Mouse (Mus musculus): ENCODE measurements at regions not wholly inside any gene's neighbourhood (a gene's known extent, or its start where the extent isn't known, plus 50 kb on each side); places are given as distances from the start of the nearest gene placed in this dataset.

GRCm38 (mm10) chr14:25378717-25379224 lies 80.2 kb upstream of the Zmiz1 start:
- DNase-seq (ENCODE audit: extremely low spot score in 1 of 2, low spot score in 1 of 2): peak in 1 of 2 experiments; percentile 66

- no peak for DNase-seq (ENCODE audit: extremely low spot score in 1 of 2, low spot score in 1 of 2)
Observed at GRCm38 (mm10) chr14:25383169-25383824, 75.7 kb upstream of the Zmiz1 start.

- no peak for DNase-seq (ENCODE audit: extremely low spot score in 1 of 2, low spot score in 1 of 2)
Observed at GRCm38 (mm10) chr14:25385644-25386043, 73.3 kb upstream of the Zmiz1 start.

- DNase-seq (ENCODE audit: extremely low spot score in 1 of 2, low spot score in 1 of 2): no peak
Observed at GRCm38 (mm10) chr14:25387780-25388179, 71.2 kb upstream of the Zmiz1 start.

GRCm38 (mm10) chr14:25389314-25389713 lies 69.7 kb upstream of the Zmiz1 start:
- no peak for DNase-seq (ENCODE audit: extremely low spot score in 1 of 2, low spot score in 1 of 2)

GRCm38 (mm10) chr14:25392412-25392811 lies 66.6 kb upstream of the Zmiz1 start:
- DNase-seq (ENCODE audit: extremely low spot score in 1 of 2, low spot score in 1 of 2): no peak

GRCm38 (mm10) chr14:25392940-25393339 lies 66.0 kb upstream of the Zmiz1 start:
- DNase-seq (ENCODE audit: extremely low spot score in 1 of 2, low spot score in 1 of 2): no peak

GRCm38 (mm10) chr14:25394931-25395330 lies 64.1 kb upstream of the Zmiz1 start:
- no peak for DNase-seq (ENCODE audit: extremely low spot score in 1 of 2, low spot score in 1 of 2)

GRCm38 (mm10) chr14:25396990-25397531 lies 61.9 kb upstream of the Zmiz1 start:
- no peak for DNase-seq (ENCODE audit: extremely low spot score in 1 of 2, low spot score in 1 of 2)

GRCm38 (mm10) chr14:25397751-25398150 lies 61.2 kb upstream of the Zmiz1 start:
- no peak for DNase-seq (ENCODE audit: extremely low spot score in 1 of 2, low spot score in 1 of 2)

- no peak for DNase-seq (ENCODE audit: extremely low spot score in 1 of 2, low spot score in 1 of 2)
Observed at GRCm38 (mm10) chr14:25398745-25399144, 60.2 kb upstream of the Zmiz1 start.

- no peak for DNase-seq (ENCODE audit: extremely low spot score in 1 of 2, low spot score in 1 of 2)
Observed at GRCm38 (mm10) chr14:25399286-25399685, 59.7 kb upstream of the Zmiz1 start.

- DNase-seq (ENCODE audit: extremely low spot score in 1 of 2, low spot score in 1 of 2): no peak
Observed at GRCm38 (mm10) chr14:25401104-25401963, 57.7 kb upstream of the Zmiz1 start.

GRCm38 (mm10) chr14:25402409-25402808 lies 56.6 kb upstream of the Zmiz1 start:
- DNase-seq (ENCODE audit: extremely low spot score in 1 of 2, low spot score in 1 of 2): no peak

- DNase-seq (ENCODE audit: extremely low spot score in 1 of 2, low spot score in 1 of 2): no peak
Observed at GRCm38 (mm10) chr14:25405191-25405590, 53.8 kb upstream of the Zmiz1 start.

- DNase-seq (ENCODE audit: extremely low spot score in 1 of 2, low spot score in 1 of 2): no peak
Observed at GRCm38 (mm10) chr14:25406059-25406458, 52.9 kb upstream of the Zmiz1 start.

- DNase-seq (ENCODE audit: extremely low spot score in 1 of 2, low spot score in 1 of 2): no peak
Observed at GRCm38 (mm10) chr14:25406613-25407012, 52.4 kb upstream of the Zmiz1 start.

GRCm38 (mm10) chr14:25407111-25407510 lies 51.9 kb upstream of the Zmiz1 start:
- no peak for DNase-seq (ENCODE audit: extremely low spot score in 1 of 2, low spot score in 1 of 2)
